Mouse (Mus musculus) hematopoietic stem cell, adult 5-6 weeks (primary cell): ENCODE measurements around the gene Plekhg1. TPM values are rescaled to one million over a fixed set of nuclear protein-coding genes. Genes with fewer than 3 reads are reported as not detected.
A peak's percentile ranks its signal among the peaks of the same experiment; 100 is the strongest.

Source experiments
- ATAC-seq, 2 experiments: fragments of 125-278 bp in 1 of 2; replicated peaks in 1 of 2; 2 replicates each; pipeline ENCODE4 v1.8.0; 2016 to 2017; ENCODE audit warnings: inconsistent platforms in 2 of 2, mild to moderate bottlenecking in 2 of 2, moderate number of reproducible peaks in 2 of 2, low read depth in 1 of 2, moderate TSS enrichment in 1 of 2; ENCODE audit not compliant: low FRiP score in 2 of 2, poor library complexity in 2 of 2, severe bottlenecking in 2 of 2, insufficient read depth in 1 of 2, low TSS enrichment in 1 of 2
- total RNA-seq: library from RNA; stranded (forward); fragments of 172-1452, 232-1000 nt; gene quantifications from 2 replicates; pipeline ENCODE4 v1.2.3, GENCODE M21; 2017

Plekhg1 gene
- total RNA-seq, 1 experiment from 2014 or later: 0.55 TPM

- ATAC-seq: no peak
Observed at GRCm38 (mm10) chr10:3920368-3921152, 180.4 kb downstream of the Plekhg1 start.

GRCm38 (mm10) chr10:3928008-3928545 lies 187.9 kb downstream of the Plekhg1 start:
- no peak for ATAC-seq

DNA sequence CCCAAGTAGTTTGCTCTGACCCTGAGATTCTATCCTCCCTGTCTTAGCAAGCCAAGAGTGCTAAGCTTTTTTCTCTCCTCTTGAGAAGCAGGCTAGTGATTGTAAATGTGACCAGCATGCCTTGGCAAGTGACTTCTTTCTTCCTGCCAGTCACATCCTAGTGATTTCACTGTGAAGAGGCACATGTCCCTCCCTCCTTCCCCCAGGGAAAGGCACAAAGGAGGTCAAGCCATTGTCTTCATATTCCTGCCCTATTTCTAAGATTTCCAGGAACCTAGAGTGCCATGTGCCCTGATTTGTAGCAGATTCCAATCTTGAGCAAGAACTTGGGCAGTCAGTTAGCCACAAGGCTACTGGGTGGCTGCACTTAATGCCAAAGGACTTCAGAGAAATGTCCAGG lies 191.7 kb downstream of the Plekhg1 start:
- ATAC-seq: no peak

GRCm38 (mm10) chr10:3933311-3933940 lies 193.3 kb downstream of the Plekhg1 start:
- ATAC-seq: no peak

DNA sequence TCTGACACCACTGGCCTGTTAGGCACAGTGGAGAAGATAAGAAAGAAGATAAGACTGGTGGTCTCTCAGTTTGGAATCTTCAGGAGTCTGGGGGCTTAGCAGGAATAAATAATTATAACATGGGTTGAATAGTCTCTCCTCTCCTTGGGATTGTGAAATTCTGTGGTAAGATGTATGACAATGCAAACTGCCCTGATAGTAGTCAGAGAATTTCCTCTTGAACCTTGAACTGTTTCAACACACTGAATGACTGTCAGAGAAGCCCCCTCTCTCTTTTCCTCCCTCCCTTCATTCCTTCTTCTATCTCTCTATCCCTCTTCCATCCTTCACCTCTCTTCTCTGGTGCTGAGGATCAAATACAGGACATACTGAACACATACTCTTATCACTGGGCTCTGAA lies 196.7 kb downstream of the Plekhg1 start:
- ATAC-seq: no peak; a peak in 1 of 4 replicates

DNA sequence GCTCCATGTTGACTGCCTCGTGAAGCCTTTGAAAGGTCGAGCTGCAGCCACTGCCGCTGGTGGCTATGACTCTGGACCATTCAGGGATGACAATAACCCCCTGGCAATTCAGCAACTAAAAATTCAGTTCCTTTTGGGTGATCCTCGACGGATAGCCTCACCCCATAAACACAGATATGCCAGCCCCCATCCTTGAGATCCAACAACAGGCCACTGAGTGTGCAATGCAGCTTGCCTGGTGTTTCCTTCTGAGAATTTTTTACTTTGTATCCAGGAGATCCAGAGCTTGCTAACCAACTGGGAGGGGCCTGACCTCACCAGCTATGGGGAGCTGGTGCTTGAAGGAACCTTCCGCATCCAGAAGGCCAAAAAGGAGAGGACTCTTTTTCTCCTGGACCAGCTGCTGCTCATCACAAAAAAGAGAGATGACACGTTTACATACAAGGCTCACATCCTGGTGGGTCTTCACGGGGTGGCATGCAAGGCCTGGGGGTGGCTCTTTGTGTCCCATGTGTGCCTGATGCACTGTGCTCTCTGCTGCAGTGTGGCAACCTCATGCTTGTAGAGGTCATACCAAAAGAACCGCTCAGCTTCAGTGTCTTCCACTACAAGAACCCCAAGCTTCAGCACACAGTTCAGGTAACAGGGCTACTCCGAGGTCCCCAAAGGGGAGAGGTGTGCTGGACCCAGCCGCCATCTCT lies 199.9 kb downstream of the Plekhg1 start:
- ATAC-seq: no peak

DNA sequence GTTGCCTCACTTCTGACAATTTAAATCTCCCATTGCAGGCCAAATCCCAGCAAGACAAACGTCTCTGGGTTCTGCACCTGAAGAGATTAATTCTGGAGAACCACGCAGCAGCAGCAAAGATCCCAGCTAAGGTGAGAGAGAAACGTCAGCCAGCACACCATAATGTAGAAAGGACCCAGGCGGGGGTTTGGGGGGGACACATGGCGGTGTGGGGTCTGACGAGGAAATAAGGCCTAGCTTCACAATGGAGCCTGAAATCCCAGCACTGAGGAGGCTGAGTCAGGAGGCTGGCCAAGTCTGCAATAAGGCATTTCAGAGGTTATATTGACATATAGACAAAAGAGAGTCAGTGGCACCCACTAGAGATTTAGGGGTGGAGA lies 200.4 kb downstream of the Plekhg1 start:
- ATAC-seq: no peak

DNA sequence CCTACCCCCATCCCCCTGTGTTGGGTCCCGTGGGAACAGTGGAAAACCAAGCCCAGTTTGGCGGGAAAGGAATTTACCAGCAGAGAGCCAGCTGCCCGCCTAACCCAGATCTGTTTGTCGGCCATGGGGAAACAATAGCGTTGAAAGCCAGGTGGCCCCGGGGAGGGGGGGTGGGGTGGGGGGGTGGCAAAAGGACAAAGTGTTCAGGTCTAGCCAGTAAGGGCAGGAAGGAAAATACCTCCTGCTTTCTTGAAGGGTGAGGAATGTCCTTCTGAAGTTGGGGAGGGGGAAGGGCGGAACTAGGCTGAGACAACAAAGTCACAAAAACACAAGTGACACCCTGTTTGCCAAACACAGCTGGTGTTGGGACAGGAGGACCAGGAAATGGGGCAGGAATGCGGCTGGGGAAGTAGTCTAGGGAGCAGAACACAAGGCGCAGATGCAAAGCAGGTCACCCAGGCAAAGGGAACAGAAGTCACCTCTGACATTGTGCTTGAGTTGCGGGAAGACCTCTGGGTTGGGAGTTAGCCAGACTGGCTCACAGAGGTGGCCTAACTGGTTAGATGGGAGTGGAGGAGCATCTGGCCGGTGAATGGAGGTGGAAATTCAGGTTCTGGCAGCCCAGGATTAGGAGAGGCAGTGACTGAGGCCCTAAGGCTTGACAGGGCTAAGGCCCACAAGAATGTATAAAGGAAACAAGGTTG lies 201.0 kb downstream of the Plekhg1 start:
- no peak for ATAC-seq

- ATAC-seq: no peak
Observed at GRCm38 (mm10) chr10:3942289-3942688, 202.1 kb downstream of the Plekhg1 start.

- peak; percentile 76 to 78; a peak in 3 of 4 replicates for ATAC-seq
Observed at GRCm38 (mm10) chr10:3943492-3944395, 203.6 kb downstream of the Plekhg1 start.

DNA sequence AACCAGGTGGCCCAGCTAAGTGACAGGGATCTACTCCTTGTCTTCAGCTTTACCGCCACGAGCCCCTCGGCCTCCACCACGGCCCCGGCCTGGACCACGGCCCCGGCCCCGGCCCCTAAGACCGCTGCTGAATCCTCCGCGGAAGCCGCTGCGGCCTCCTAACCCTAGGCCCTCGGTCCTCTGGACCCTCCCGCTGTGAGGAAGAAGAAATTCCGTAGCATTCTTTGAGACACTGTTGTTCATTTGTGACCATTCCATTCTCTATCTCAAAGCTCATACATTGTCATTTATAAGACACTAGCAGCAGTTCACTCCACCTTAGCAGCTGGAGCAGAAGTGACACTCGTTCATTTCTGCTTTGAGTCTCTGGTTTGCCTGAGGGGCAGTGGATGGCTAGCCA lies 206.7 kb downstream of the Plekhg1 start:
- no peak for ATAC-seq

- no peak for ATAC-seq
Observed at GRCm38 (mm10) chr10:3947346-3947745, 207.2 kb downstream of the Plekhg1 start.

DNA sequence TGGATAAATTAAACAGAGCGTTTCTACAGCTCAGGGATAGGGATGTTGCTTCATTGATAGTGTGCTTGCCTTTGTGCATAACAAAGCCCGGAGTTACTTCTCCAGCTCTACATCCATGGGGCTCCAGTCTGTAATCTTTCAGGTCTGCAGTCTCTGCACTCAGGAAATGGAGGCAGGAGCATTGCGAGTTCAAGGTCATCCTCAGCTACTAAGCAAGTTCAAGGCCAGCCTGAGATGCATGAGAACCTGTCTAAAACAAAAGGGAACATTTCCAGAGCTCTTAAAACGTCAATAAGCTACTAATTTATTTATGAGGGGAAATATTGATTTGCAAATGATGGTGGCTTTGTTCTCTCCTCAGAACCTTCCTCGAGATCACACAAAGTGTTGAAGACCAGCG lies 209.1 kb downstream of the Plekhg1 start:
- no peak for ATAC-seq

GRCm38 (mm10) chr10:3956471-3956870 lies 216.3 kb downstream of the Plekhg1 start:
- ATAC-seq: no peak

- ATAC-seq: no peak
Observed at GRCm38 (mm10) chr10:3958591-3958990, 218.4 kb downstream of the Plekhg1 start.

DNA sequence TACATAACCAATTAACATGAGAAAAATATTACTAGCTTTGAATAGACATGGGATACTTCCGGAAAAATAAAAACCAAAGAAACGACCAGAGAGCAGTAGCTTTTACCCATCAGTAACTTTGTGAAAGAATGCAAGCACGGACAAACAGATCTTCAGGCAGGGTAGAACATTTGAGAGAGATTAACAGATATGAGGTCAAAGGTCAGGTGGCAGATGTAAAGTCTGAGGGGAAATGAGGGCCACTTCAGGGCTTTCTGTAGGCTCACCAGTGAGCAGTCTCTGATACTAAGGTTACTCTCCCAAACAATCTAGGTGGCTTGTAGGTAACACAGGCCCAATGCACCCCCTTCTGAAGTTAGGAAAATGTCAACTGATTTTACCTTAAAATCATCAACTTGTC lies 228.9 kb downstream of the Plekhg1 start:
- no peak for ATAC-seq

- no peak for ATAC-seq
Observed at GRCm38 (mm10) chr10:3972237-3972636, 232.1 kb downstream of the Plekhg1 start.
